Mouse (Mus musculus): ENCODE results near the gene Vil1. TPM values are rescaled to one million over a fixed set of nuclear protein-coding genes. Genes with fewer than 3 reads are reported as not detected.

Gene Vil1
- polyA plus RNA-seq, 1 experiment from 2014 or later = 0.21 TPM

- no peaks in the 10 kb centered on the region for H3K27me3 ChIP-seq (ENCODE audit: control insufficient read depth, insufficient read depth, low read length)
- ATAC-seq (replicated peaks; ENCODE audit: low FRiP score) = no peak
- no peak overlapping the region for H3K4me2 ChIP-seq (ENCODE audit: low read depth, low read length, severe bottlenecking)
- H3K36me3 ChIP-seq (ENCODE audit: control insufficient read depth, insufficient read depth, low read length) = no peaks in the 10 kb centered on the region
- DNase-seq (ENCODE audit: low spot score) = peak; percentile 68
- H3K4me3 ChIP-seq (ENCODE audit: low read depth, low read length) = no peak overlapping the region
- 48% methylated on average over 4 of the region's 4 CpGs for WGBS
- H3K9me3 ChIP-seq (ENCODE audit: control insufficient read depth, low read length) = no peaks in the 10 kb centered on the region
- H3K27ac ChIP-seq (ENCODE audit: low read depth, low read length) = no peak overlapping the region
- no peaks in the 10 kb centered on the region for H3K4me1 ChIP-seq (replicated peaks; ENCODE audit: control insufficient read depth, insufficient read depth, low read length)
- no peak overlapping the region for H3K9ac ChIP-seq (ENCODE audit: low read length)
Measured at GRCm38 (mm10) chr1:74415143-74415542, 6.0 kb downstream of the Vil1 start.

DNA sequence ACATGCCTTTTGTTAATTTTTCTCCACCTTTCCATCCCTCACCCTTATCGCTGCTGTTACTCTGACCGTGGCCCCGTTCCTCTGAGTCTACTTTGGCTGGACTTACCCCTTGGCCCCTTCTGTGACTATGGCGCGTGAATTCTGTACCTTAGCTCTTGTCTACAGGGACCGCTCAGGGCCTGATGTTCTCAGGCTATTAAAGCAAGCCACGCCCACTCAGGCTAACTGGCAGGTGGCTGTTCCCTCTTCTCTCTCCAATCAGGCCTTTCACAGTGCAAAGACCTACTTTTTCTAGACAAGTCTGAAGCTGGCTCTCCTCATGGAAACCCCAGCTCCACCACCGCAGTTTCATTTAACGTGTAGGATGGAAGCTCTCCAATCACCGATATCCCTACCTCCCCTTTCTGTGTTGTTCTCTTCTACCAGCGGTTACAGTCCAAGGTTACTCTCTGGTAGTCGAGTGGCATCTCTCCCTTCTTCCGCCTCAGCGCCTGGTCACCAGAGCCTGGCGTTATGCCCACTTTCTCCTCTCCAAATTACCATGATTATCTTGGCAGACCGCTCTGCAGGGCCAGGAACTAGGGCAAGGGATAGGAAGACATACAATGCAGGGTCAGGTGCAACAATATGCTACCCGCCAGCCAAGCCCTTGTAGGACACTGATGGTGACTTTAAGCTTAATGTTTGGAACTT lies 9.7 kb downstream of the Vil1 start:
- Histone ChIP-seq H3K36me3 (ENCODE audit: control insufficient read depth, insufficient read depth, low read length) (no peaks in the 10 kb centered on the region), H3K27ac (ENCODE audit: low read depth, low read length) (no peak overlapping the region), H3K4me2 (ENCODE audit: low read depth, low read length, severe bottlenecking) (no peak overlapping the region), H3K9ac (ENCODE audit: low read length) (no peak overlapping the region), H3K4me3 (ENCODE audit: low read depth, low read length) (no peak overlapping the region), H3K27me3 (ENCODE audit: control insufficient read depth, insufficient read depth, low read length) (no peaks in the 10 kb centered on the region), H3K4me1 (replicated peaks; ENCODE audit: control insufficient read depth, insufficient read depth, low read length) (no peaks in the 10 kb centered on the region), H3K9me3 (ENCODE audit: control insufficient read depth, low read length) (no peaks in the 10 kb centered on the region)
- 81% methylated on average over 17 of the region's 17 CpGs for WGBS
- ATAC-seq (replicated peaks; ENCODE audit: low FRiP score) (no peak), DNase-seq (ENCODE audit: low spot score) (no peak)

- Histone ChIP-seq H3K36me3 (ENCODE audit: control insufficient read depth, insufficient read depth, low read length) (no peaks in the 10 kb centered on the region), H3K4me2 (ENCODE audit: low read depth, low read length, severe bottlenecking) (no peak overlapping the region), H3K9ac (ENCODE audit: low read length) (no peak overlapping the region), H3K27me3 (ENCODE audit: control insufficient read depth, insufficient read depth, low read length) (no peaks in the 10 kb centered on the region), H3K4me3 (ENCODE audit: low read depth, low read length) (no peak overlapping the region), H3K4me1 (replicated peaks; ENCODE audit: control insufficient read depth, insufficient read depth, low read length) (no peaks in the 10 kb centered on the region), H3K9me3 (ENCODE audit: control insufficient read depth, low read length) (no peaks in the 10 kb centered on the region), H3K27ac (ENCODE audit: low read depth, low read length) (no peak overlapping the region)
- WGBS = 72% methylated on average over 9 of the region's 9 CpGs
- ATAC-seq (replicated peaks; ENCODE audit: low FRiP score) (no peak), DNase-seq (ENCODE audit: low spot score) (no peak)
Measured at GRCm38 (mm10) chr1:74419440-74419794, 10.2 kb downstream of the Vil1 start.

DNA sequence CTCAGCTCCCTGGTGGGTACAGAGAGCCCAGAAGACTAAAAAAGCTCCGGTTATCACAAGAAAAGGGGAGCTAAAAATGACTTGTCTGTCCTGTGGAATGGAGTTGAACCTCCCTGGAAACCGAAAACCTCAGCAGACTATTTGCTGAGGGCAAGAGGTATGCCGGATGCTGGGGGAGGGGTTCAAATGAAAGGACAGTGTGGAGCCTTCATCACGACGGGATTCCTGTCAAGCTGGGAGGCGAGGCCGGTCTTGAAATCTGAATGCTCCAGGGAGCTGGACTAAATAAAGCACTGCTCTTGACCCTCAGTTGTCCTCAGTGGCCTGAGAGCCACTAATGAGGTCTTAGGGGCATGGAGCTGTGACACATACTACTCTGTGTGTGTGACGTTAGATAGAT lies 14.0 kb downstream of the Vil1 start:
- Histone ChIP-seq H3K36me3 (ENCODE audit: control insufficient read depth, insufficient read depth, low read length) (no peaks in the 10 kb centered on the region), H3K9me3 (ENCODE audit: control insufficient read depth, low read length) (no peaks in the 10 kb centered on the region), H3K27ac (ENCODE audit: low read depth, low read length) (no peak overlapping the region), H3K9ac (ENCODE audit: low read length) (no peak overlapping the region), H3K27me3 (ENCODE audit: control insufficient read depth, insufficient read depth, low read length) (no peaks in the 10 kb centered on the region), H3K4me2 (ENCODE audit: low read depth, low read length, severe bottlenecking) (no peak overlapping the region), H3K4me3 (ENCODE audit: low read depth, low read length) (no peak overlapping the region), H3K4me1 (replicated peaks; ENCODE audit: control insufficient read depth, insufficient read depth, low read length) (no peaks in the 10 kb centered on the region)
- 46% methylated on average over 8 of the region's 8 CpGs for whole genome bisulfite sequencing
- ATAC-seq (replicated peaks; ENCODE audit: low FRiP score) = no peak
- DNase-seq (ENCODE audit: low spot score) = no peak

DNA sequence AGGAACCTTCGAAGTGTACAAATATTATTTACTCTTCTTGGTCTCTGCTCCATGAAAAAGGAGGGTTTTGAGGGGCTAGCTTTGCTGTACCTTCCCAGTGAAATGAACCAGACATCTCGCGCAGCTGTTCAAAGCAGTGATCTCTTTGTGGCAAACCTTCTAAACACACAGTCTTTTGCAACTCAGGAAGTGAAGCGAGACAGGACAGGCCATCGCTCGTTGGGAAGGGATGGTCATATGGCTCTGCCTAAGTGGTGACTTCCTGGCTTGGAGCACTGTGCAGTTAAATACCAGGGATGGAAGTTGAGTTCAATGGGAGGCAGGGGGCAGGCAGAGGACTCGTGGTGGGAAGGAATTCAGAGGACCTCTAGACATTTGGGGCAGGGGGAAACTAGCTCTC lies 16.7 kb downstream of the Vil1 start:
- Histone ChIP-seq H3K4me1 (replicated peaks; ENCODE audit: control insufficient read depth, insufficient read depth, low read length) (no peaks in the 10 kb centered on the region), H3K9me3 (ENCODE audit: control insufficient read depth, low read length) (no peaks in the 10 kb centered on the region), H3K4me3 (ENCODE audit: low read depth, low read length) (no peak overlapping the region), H3K9ac (ENCODE audit: low read length) (no peak overlapping the region), H3K27me3 (ENCODE audit: control insufficient read depth, insufficient read depth, low read length) (no peaks in the 10 kb centered on the region), H3K36me3 (ENCODE audit: control insufficient read depth, insufficient read depth, low read length) (no peaks in the 10 kb centered on the region), H3K4me2 (ENCODE audit: low read depth, low read length, severe bottlenecking) (no peak overlapping the region), H3K27ac (ENCODE audit: low read depth, low read length) (no peak overlapping the region)
- ATAC-seq (replicated peaks; ENCODE audit: low FRiP score) (no peak), DNase-seq (ENCODE audit: low spot score) (peak; percentile 11)
- WGBS = 81% methylated on average over 7 of the region's 7 CpGs

DNA sequence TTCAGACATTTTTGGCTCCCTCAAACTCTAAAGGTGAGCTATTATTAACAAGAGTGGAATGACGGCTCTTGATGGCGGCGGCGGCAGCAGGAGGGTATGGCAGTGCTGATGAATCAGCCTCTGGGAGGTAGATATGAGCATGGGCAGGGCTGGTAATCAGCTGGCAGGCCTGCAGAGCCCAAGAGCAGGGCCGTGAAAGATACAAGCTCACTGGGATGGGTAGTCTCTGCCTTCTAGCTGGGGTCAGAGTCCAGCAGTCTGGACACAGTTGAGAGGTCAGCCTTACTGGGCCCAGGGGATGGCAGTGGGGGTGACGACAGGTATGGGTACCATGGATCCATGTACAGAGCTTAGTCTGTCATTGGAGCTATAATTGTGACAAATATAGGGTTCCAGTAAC lies 24.0 kb downstream of the Vil1 start:
- WGBS = 88% methylated on average over 6 of the region's 6 CpGs
- no peaks in the 10 kb centered on the region for H3K9me3 ChIP-seq (ENCODE audit: control insufficient read depth, low read length)
- H3K4me3 ChIP-seq (ENCODE audit: low read depth, low read length) = no peak overlapping the region
- H3K4me2 ChIP-seq (ENCODE audit: low read depth, low read length, severe bottlenecking) = no peak overlapping the region
- no peaks in the 10 kb centered on the region for H3K4me1 ChIP-seq (replicated peaks; ENCODE audit: control insufficient read depth, insufficient read depth, low read length)
- no peak for ATAC-seq (replicated peaks; ENCODE audit: low FRiP score)
- DNase-seq (ENCODE audit: low spot score) = peak; percentile 41
- no peak overlapping the region for H3K9ac ChIP-seq (ENCODE audit: low read length)
- H3K27ac ChIP-seq (ENCODE audit: low read depth, low read length) = no peak overlapping the region
- no peaks in the 10 kb centered on the region; the same call in 1 of the 2 replicates for H3K36me3 ChIP-seq (ENCODE audit: control insufficient read depth, insufficient read depth, low read length)
- H3K27me3 ChIP-seq (ENCODE audit: control insufficient read depth, insufficient read depth, low read length) = no peaks in the 10 kb centered on the region

GRCm38 (mm10) chr1:74434596-74434995 lies 25.4 kb downstream of the Vil1 start:
- H3K4me1 ChIP-seq (replicated peaks; ENCODE audit: control insufficient read depth, insufficient read depth, low read length) = no peaks in the 10 kb centered on the region
- no peak for ATAC-seq (replicated peaks; ENCODE audit: low FRiP score)

GRCm38 (mm10) chr1:74435563-74435962 lies 26.4 kb downstream of the Vil1 start:
- Histone ChIP-seq H3K4me1 (replicated peaks; ENCODE audit: control insufficient read depth, insufficient read depth, low read length) (no peaks in the 10 kb centered on the region), H3K4me2 (ENCODE audit: low read depth, low read length, severe bottlenecking) (no peak overlapping the region), H3K27ac (ENCODE audit: low read depth, low read length) (no peak overlapping the region), H3K4me3 (ENCODE audit: low read depth, low read length) (no peak overlapping the region), H3K9me3 (ENCODE audit: control insufficient read depth, low read length) (no peaks in the 10 kb centered on the region), H3K9ac (ENCODE audit: low read length) (no peak overlapping the region), H3K36me3 (ENCODE audit: control insufficient read depth, insufficient read depth, low read length) (peaks cover 4% of the 10 kb centered on the region; the same call in 1 of the 2 replicates), H3K27me3 (ENCODE audit: control insufficient read depth, insufficient read depth, low read length) (no peaks in the 10 kb centered on the region)
- ATAC-seq (replicated peaks; ENCODE audit: low FRiP score) (no peak), DNase-seq (ENCODE audit: low spot score) (peak; percentile 30)
- 89% methylated on average over 6 of the region's 6 CpGs for WGBS

More at GRCm38 (mm10) chr1:74434596-74434995, 25.4 kb downstream of the Vil1 start:
- no peak overlapping the region for H3K9ac ChIP-seq (ENCODE audit: low read length)
- no peak overlapping the region for H3K27ac ChIP-seq (ENCODE audit: low read depth, low read length)
- peaks cover 4% of the 10 kb centered on the region; the same call in 1 of the 2 replicates for H3K36me3 ChIP-seq (ENCODE audit: control insufficient read depth, insufficient read depth, low read length)
- peak; percentile 34 for DNase-seq (ENCODE audit: low spot score)
- 82% methylated on average over 5 of the region's 5 CpGs for WGBS
- no peaks in the 10 kb centered on the region for H3K27me3 ChIP-seq (ENCODE audit: control insufficient read depth, insufficient read depth, low read length)
- no peak overlapping the region for H3K4me2 ChIP-seq (ENCODE audit: low read depth, low read length, severe bottlenecking)
- no peak overlapping the region for H3K4me3 ChIP-seq (ENCODE audit: low read depth, low read length)
- no peaks in the 10 kb centered on the region for H3K9me3 ChIP-seq (ENCODE audit: control insufficient read depth, low read length)
